Mouse (Mus musculus): ENCODE measurements around the gene Cox6b2. TPM values are rescaled to one million over a fixed set of nuclear protein-coding genes. Genes with fewer than 3 reads are reported as not detected.
"Not testable (repeated sequence)": the region's sequence is repeated elsewhere in the genome, so short reads cannot be mapped to it uniquely, and the experiment has no call there.

Cox6b2 gene
- polyA plus RNA-seq (2015; fragmentation: Nextera tagmentation; extraction: Ambion mirVana): 21.6 and 23.6 TPM in 2 replicates

- no peaks in the 10 kb centered on the region for H3K36me3 ChIP-seq (replicated peaks)
- peak; percentile 93 for ATAC-seq (replicated peaks)
- peak within 1 kb of the TSS; percentile 37 for H3K4me3 ChIP-seq
- peak within 1 kb of the TSS; percentile 56 for H3K4me2 ChIP-seq
- H3K9me3 ChIP-seq: no peaks in the 10 kb centered on the region
- 3% methylated on average over 24 of the region's 24 CpGs for whole genome bisulfite sequencing
- peaks cover 18% of the 10 kb centered on the region for H3K4me1 ChIP-seq
- H3K27me3 ChIP-seq (replicated peaks): no peaks in the 10 kb centered on the region
- no peak within 1 kb of the TSS for H3K27ac ChIP-seq
- H3K9ac ChIP-seq: peak within 1 kb of the TSS; percentile 12; the same call in 1 of the 2 replicates
Observed at GRCm38 (mm10) chr7:4752821-4753570, at the start of gene Cox6b2. Gene Cox6b2 (minus strand): TSS chr7:4753094.

GRCm38 (mm10) chr7:4802247-4802646 lies 49.4 kb upstream of the Cox6b2 start:
- Histone ChIP-seq H3K36me3 (replicated peaks) (peaks cover 12% of the 10 kb centered on the region), H3K9ac (no peak overlapping the region), H3K4me1 (no peaks in the 10 kb centered on the region), H3K27me3 (replicated peaks) (no peaks in the 10 kb centered on the region), H3K27ac (no peak overlapping the region), H3K9me3 (no peaks in the 10 kb centered on the region), H3K4me3 (no peak overlapping the region), H3K4me2 (no peak overlapping the region)
- no peak for ATAC-seq (replicated peaks)

GRCm38 (mm10) chr7:4795767-4796433 lies 43.0 kb upstream of the Cox6b2 start:
- H3K36me3 ChIP-seq (replicated peaks): peaks cover 24% of the 10 kb centered on the region
- H3K4me3 ChIP-seq: no peak overlapping the region
- no peak for ATAC-seq (replicated peaks)
- H3K27me3 ChIP-seq (replicated peaks): no peaks in the 10 kb centered on the region
- no peak overlapping the region for H3K4me2 ChIP-seq
- peaks cover 15% of the 10 kb centered on the region for H3K4me1 ChIP-seq
- no peaks in the 10 kb centered on the region for H3K9me3 ChIP-seq
- H3K9ac ChIP-seq: no peak overlapping the region
- 0 out of 2 replicates have a peak overlapping the region, but pooled peaks have one; percentile 21 for H3K27ac ChIP-seq
- WGBS: 74% methylated on average over 7 of the region's 7 CpGs

- no peaks in the 10 kb centered on the region for H3K27me3 ChIP-seq (replicated peaks)
- H3K27ac ChIP-seq: no peak overlapping the region
- no peaks in the 10 kb centered on the region for H3K9me3 ChIP-seq
- no peak for ATAC-seq (replicated peaks)
- H3K4me1 ChIP-seq: peaks cover 17% of the 10 kb centered on the region
- H3K4me3 ChIP-seq: no peak overlapping the region
- no peak overlapping the region for H3K9ac ChIP-seq
- 84% methylated on average over 3 of the region's 3 CpGs for WGBS
- peaks cover 24% of the 10 kb centered on the region for H3K36me3 ChIP-seq (replicated peaks)
- no peak overlapping the region for H3K4me2 ChIP-seq
Observed at GRCm38 (mm10) chr7:4794631-4795168, 41.8 kb upstream of the Cox6b2 start.

- WGBS: 50% methylated on average over 4 of the region's 4 CpGs
- no peaks in the 10 kb centered on the region for H3K27me3 ChIP-seq (replicated peaks)
- peak overlapping the region; percentile 90 for H3K27ac ChIP-seq
- H3K9me3 ChIP-seq: no peaks in the 10 kb centered on the region
- peaks cover 21% of the 10 kb centered on the region for H3K4me1 ChIP-seq
- no peak for ATAC-seq (replicated peaks)
- H3K9ac ChIP-seq: peak overlapping the region; percentile 95
- peak overlapping the region; percentile 77 for H3K4me2 ChIP-seq
- peaks cover 24% of the 10 kb centered on the region for H3K36me3 ChIP-seq (replicated peaks)
- peak overlapping the region; percentile 92 for H3K4me3 ChIP-seq
Observed at GRCm38 (mm10) chr7:4793674-4794073, 40.8 kb upstream of the Cox6b2 start.

- peak overlapping the region; percentile 92 for H3K4me3 ChIP-seq
- H3K4me1 ChIP-seq: peaks cover 25% of the 10 kb centered on the region
- H3K27ac ChIP-seq: peak overlapping the region; percentile 90
- ATAC-seq (replicated peaks); H3K27me3 ChIP-seq (replicated peaks); H3K9me3 ChIP-seq: not testable (repeated sequence)
- peak overlapping the region; percentile 77 for H3K4me2 ChIP-seq
- peak overlapping the region; percentile 95 for H3K9ac ChIP-seq
- WGBS: under 1% methylated on average over 29 of the region's 31 CpGs
- H3K36me3 ChIP-seq (replicated peaks): peaks cover 24% of the 10 kb centered on the region
Observed at GRCm38 (mm10) chr7:4793248-4793647, 40.4 kb upstream of the Cox6b2 start.

- Histone ChIP-seq H3K9ac (peak within 1 kb of the TSS; percentile 95), H3K9me3 (no peaks in the 10 kb centered on the region), H3K36me3 (replicated peaks) (peaks cover 19% of the 10 kb centered on the region), H3K4me2 (peak within 1 kb of the TSS; percentile 77), H3K27me3 (replicated peaks) (0 out of 2 replicates have a peak, but pooled peaks cover 2% of the 10 kb centered on the region), H3K4me1 (peaks cover 26% of the 10 kb centered on the region), H3K27ac (peak within 1 kb of the TSS; percentile 90), H3K4me3 (peak within 1 kb of the TSS; percentile 92)
- WGBS: 2% methylated on average over 54 of the region's 54 CpGs
- peak; percentile 89 for ATAC-seq (replicated peaks)
Observed at GRCm38 (mm10) chr7:4792278-4793212, 39.7 kb upstream of the Cox6b2 start, which contains the start of gene Rpl28. Gene Rpl28 (plus strand): TSS chr7:4792874.

GRCm38 (mm10) chr7:4789436-4789935 lies 36.6 kb upstream of the Cox6b2 start, which contains the start of gene Tmem238:
Gene Tmem238 (minus strand): TSS chr7:4789656.
- H3K4me3 ChIP-seq: peak within 1 kb of the TSS; percentile 48
- peak within 1 kb of the TSS; percentile 84 for H3K4me2 ChIP-seq
- H3K9me3 ChIP-seq: no peaks in the 10 kb centered on the region
- peaks cover 1% of the 10 kb centered on the region; the same call in 1 of the 2 replicates for H3K36me3 ChIP-seq (replicated peaks)
- WGBS: 9% methylated on average over 40 of the region's 40 CpGs
- peaks cover 21% of the 10 kb centered on the region for H3K4me1 ChIP-seq
- ATAC-seq (replicated peaks): peak; percentile 8; the same call in 1 of the 2 replicates
- H3K27ac ChIP-seq: peak within 1 kb of the TSS; percentile 64
- 0 out of 2 replicates have a peak, but pooled peaks cover 2% of the 10 kb centered on the region for H3K27me3 ChIP-seq (replicated peaks)
- H3K9ac ChIP-seq: peak within 1 kb of the TSS; percentile 71

GRCm38 (mm10) chr7:4788499-4789435 lies 35.9 kb upstream of the Cox6b2 start:
- H3K27ac ChIP-seq: peak overlapping the region; percentile 64
- H3K27me3 ChIP-seq (replicated peaks): 0 out of 2 replicates have a peak, but pooled peaks cover 2% of the 10 kb centered on the region
- peak; percentile 34 for ATAC-seq (replicated peaks)
- peak overlapping the region; percentile 84 for H3K4me2 ChIP-seq
- no peaks in the 10 kb centered on the region for H3K9me3 ChIP-seq
- WGBS: 2% methylated on average over 64 of the region's 64 CpGs
- peak overlapping the region; percentile 48 for H3K4me3 ChIP-seq
- peak overlapping the region; percentile 71 for H3K9ac ChIP-seq
- peaks cover 14% of the 10 kb centered on the region for H3K4me1 ChIP-seq
- H3K36me3 ChIP-seq (replicated peaks): no peaks in the 10 kb centered on the region

- no peak for ATAC-seq (replicated peaks)
- Histone ChIP-seq H3K4me2 (no peak overlapping the region), H3K27ac (no peak overlapping the region), H3K27me3 (replicated peaks) (peaks cover 14% of the 10 kb centered on the region; the same call in 1 of the 2 replicates), H3K36me3 (replicated peaks) (no peaks in the 10 kb centered on the region), H3K4me3 (no peak overlapping the region), H3K9me3 (no peaks in the 10 kb centered on the region), H3K9ac (no peak overlapping the region), H3K4me1 (peaks cover 5% of the 10 kb centered on the region)
- 86% methylated on average over 14 of the region's 14 CpGs for WGBS
Observed at GRCm38 (mm10) chr7:4783667-4784268, 30.9 kb upstream of the Cox6b2 start.

Data from midbrain, embryonic 15.5 days (tissue).